Mouse (Mus musculus) liver, adult 2 months (tissue): ENCODE results near the gene Tent5c. TPM values are rescaled to one million over a fixed set of nuclear protein-coding genes. Genes with fewer than 3 reads are reported as not detected.

Experiments used
- DNase-seq: peaks from one replicate; pipeline ENCODE4 v3.0.0-alpha.2; 2011; ENCODE audit warnings: low read depth, low spot score; ENCODE audit errors: extremely low read depth
- H3K27ac ChIP-seq: fragments of 200-500 bp; replicated peaks from 2 replicates; pipeline ENCODE4 v1.5.1; 2012; ENCODE audit warnings: low read depth, mild to moderate bottlenecking, control low read depth, inconsistent platforms, low read length; ENCODE audit not compliant: insufficient read depth
- H3K27me3 ChIP-seq: fragments of 200-500 bp; 2 replicates; pipeline ENCODE4 v1.6.1; 2012; ENCODE audit warnings: mild to moderate bottlenecking, moderate library complexity, low read length, inconsistent platforms; ENCODE audit not compliant: control insufficient read depth, insufficient read depth
- H3K36me3 ChIP-seq: fragments of 200-500 bp; 2 replicates; pipeline ENCODE4 v1.6.1; 2012; ENCODE audit warnings: low read length, inconsistent platforms; ENCODE audit not compliant: control insufficient read depth, insufficient read depth
- H3K4me1 ChIP-seq: fragments of 200-500 bp; 2 replicates; pipeline ENCODE4 v1.6.1; 2011; ENCODE audit warnings: low read length; ENCODE audit not compliant: control insufficient read depth, insufficient read depth
- H3K4me3 ChIP-seq: fragments of 200-500 bp; 2 replicates; pipeline ENCODE4 v1.5.1; 2011; ENCODE audit warnings: low read depth, mild to moderate bottlenecking, control low read depth, low read length, moderate library complexity; ENCODE audit not compliant: insufficient read depth
- H3K79me2 ChIP-seq: fragments of 200-500 bp; 2 replicates; pipeline ENCODE4 v1.6.1; 2012; ENCODE audit warnings: inconsistent platforms, mild to moderate bottlenecking, low read length, moderate library complexity; ENCODE audit not compliant: control insufficient read depth, insufficient read depth
- H3K9ac ChIP-seq: fragments of 200-500 bp; 2 replicates; pipeline ENCODE4 v1.6.1; 2012; ENCODE audit warnings: low read depth, mild to moderate bottlenecking, control low read depth, inconsistent platforms, low read length
- CTCF ChIP-seq: fragments of 200-500 bp; IDR thresholded peaks from 2 replicates; pipeline ENCODE4 v1.5.1; 2011; ENCODE audit warnings: low read depth, low read length, control low read depth
- POLR2A ChIP-seq: fragments of 200-500 bp; IDR thresholded peaks from 2 replicates; pipeline ENCODE4 v1.6.1; 2011; ENCODE audit warnings: low read length, control low read depth; ENCODE audit not compliant: insufficient read depth; ENCODE audit errors: extremely low read depth
- WGBS: fragments of 180-500 bp; shearing (Covaris S2); methylation state at CpG from one replicate; pipeline ENCODE4 v1.1.7; 2018; 5-methylcytosine and 5-hydroxymethylcytosine counted together
- polyA plus RNA-seq: library from polyadenylated mRNA; depleted of rRNA; stranded (reverse); fragments of >200 nt; gene quantifications from 2 replicates; pipeline ENCODE4 v1.2.3, GENCODE M21; 2012
- total RNA-seq: library from RNA; depleted of rRNA; stranded (reverse); fragments of >200 nt; gene quantifications from 2 replicates; pipeline ENCODE4 v1.2.3, GENCODE M21; 2014

Gene Tent5c
- total and polyA plus RNA-seq, 2 experiments: 3.1 to 6.7 TPM

- 72% methylated on average over 6 of the region's 6 CpGs for WGBS
- H3K4me3 ChIP-seq: no peak overlapping the region
- DNase-seq: no peak
- TF ChIP-seq POLR2A: no peak
- TF ChIP-seq CTCF: no peak
- no peaks in the 10 kb centered on the region for H3K36me3 ChIP-seq
- no peaks in the 10 kb centered on the region for H3K27me3 ChIP-seq
- no peak overlapping the region for H3K27ac ChIP-seq
- no peak overlapping the region for H3K9ac ChIP-seq
- H3K79me2 ChIP-seq: no peaks in the 10 kb centered on the region
- H3K4me1 ChIP-seq: no peaks in the 10 kb centered on the region
Observed at GRCm38 (mm10) chr3:100442499-100442898, 46.6 kb downstream of the Tent5c start.

GRCm38 (mm10) chr3:100440754-100441153 lies 48.4 kb downstream of the Tent5c start:
- Histone ChIP-seq H3K79me2 (no peaks in the 10 kb centered on the region), H3K36me3 (no peaks in the 10 kb centered on the region), H3K27me3 (no peaks in the 10 kb centered on the region), H3K27ac (no peak overlapping the region), H3K4me1 (no peaks in the 10 kb centered on the region), H3K4me3 (no peak overlapping the region), H3K9ac (no peak overlapping the region)
- WGBS: 54% methylated on average over 4 of the region's 4 CpGs
- TF ChIP-seq POLR2A (no peak), CTCF (no peak)
- DNase-seq: no peak

GRCm38 (mm10) chr3:100440009-100440408 lies 49.1 kb downstream of the Tent5c start:
- peak; percentile 43 for DNase-seq

GRCm38 (mm10) chr3:100439088-100439487 lies 50.0 kb downstream of the Tent5c start:
- TF ChIP-seq CTCF: no peak
- no peaks in the 10 kb centered on the region for H3K4me1 ChIP-seq
- DNase-seq: no peak
- no peaks in the 10 kb centered on the region for H3K27me3 ChIP-seq
- no peak overlapping the region for H3K27ac ChIP-seq
- H3K9ac ChIP-seq: no peak overlapping the region
- H3K36me3 ChIP-seq: no peaks in the 10 kb centered on the region
- no peaks in the 10 kb centered on the region for H3K79me2 ChIP-seq
- WGBS: 67% methylated on average over 3 of the region's 3 CpGs
- H3K4me3 ChIP-seq: no peak overlapping the region

More at GRCm38 (mm10) chr3:100440009-100440408, 49.1 kb downstream of the Tent5c start:
- 32% methylated on average over 6 of the region's 6 CpGs for WGBS
- no peaks in the 10 kb centered on the region for H3K79me2 ChIP-seq
- no peak overlapping the region for H3K27ac ChIP-seq
- no peak overlapping the region for H3K9ac ChIP-seq
- H3K27me3 ChIP-seq: no peaks in the 10 kb centered on the region
- H3K4me3 ChIP-seq: no peak overlapping the region
- TF ChIP-seq CTCF: no peak
- TF ChIP-seq POLR2A: no peak
- H3K36me3 ChIP-seq: no peaks in the 10 kb centered on the region
- H3K4me1 ChIP-seq: no peaks in the 10 kb centered on the region

GRCm38 (mm10) chr3:100438461-100439002 lies 50.6 kb downstream of the Tent5c start:
- Histone ChIP-seq H3K9ac (no peak overlapping the region), H3K4me1 (no peaks in the 10 kb centered on the region)

GRCm38 (mm10) chr3:100436756-100437155 lies 52.4 kb downstream of the Tent5c start:
- H3K79me2 ChIP-seq: no peaks in the 10 kb centered on the region
- WGBS: 75% methylated on average over 7 of the region's 7 CpGs
- TF ChIP-seq POLR2A: no peak
- TF ChIP-seq CTCF: no peak
- no peaks in the 10 kb centered on the region for H3K36me3 ChIP-seq
- no peaks in the 10 kb centered on the region for H3K27me3 ChIP-seq
- H3K9ac ChIP-seq: no peak overlapping the region
- DNase-seq: no peak
- H3K4me3 ChIP-seq: no peak overlapping the region
- H3K4me1 ChIP-seq: no peaks in the 10 kb centered on the region
- no peak overlapping the region for H3K27ac ChIP-seq

More at GRCm38 (mm10) chr3:100438461-100439002, 50.6 kb downstream of the Tent5c start:
- Histone ChIP-seq H3K36me3 (no peaks in the 10 kb centered on the region), H3K27ac (no peak overlapping the region), H3K4me3 (no peak overlapping the region), H3K79me2 (no peaks in the 10 kb centered on the region), H3K27me3 (no peaks in the 10 kb centered on the region)
- no peak for DNase-seq
- TF ChIP-seq POLR2A (no peak), CTCF (no peak)
- WGBS: 77% methylated on average over 4 of the region's 4 CpGs
